Mouse (Mus musculus) liver, embryonic 12.5 days (tissue): ENCODE results near the gene Ptprj. TPM values are rescaled to one million over a fixed set of nuclear protein-coding genes. Genes with fewer than 3 reads are reported as not detected.

Experiments used
- ATAC-seq: fragments of 200-750 bp; cut with Nextera tagmentation; 2 replicates; pipeline ENCODE4 v1.8.0; 2017; ENCODE audit warnings: moderate number of reproducible peaks, mild to moderate bottlenecking, moderate library complexity
- H3K27ac ChIP-seq: fragments of 300-500 bp; sonication (generic); 2 replicates; pipeline ENCODE4 v1.5.1; 2016; ENCODE audit warnings: mild to moderate bottlenecking
- H3K27me3 ChIP-seq: fragments of 300-500 bp; sonication (generic); replicated peaks from 2 replicates; pipeline ENCODE4 v1.6.1; 2016; ENCODE audit warnings: mild to moderate bottlenecking, moderate library complexity
- H3K36me3 ChIP-seq: fragments of 300-500 bp; sonication (generic); 2 replicates; pipeline ENCODE4 v1.6.1; 2016; ENCODE audit warnings: mild to moderate bottlenecking, moderate library complexity
- H3K4me1 ChIP-seq: fragments of 300-500 bp; sonication (generic); 2 replicates; pipeline ENCODE4 v1.6.1; 2016
- H3K4me2 ChIP-seq: fragments of 300-500 bp; sonication (generic); 2 replicates; pipeline ENCODE4 v1.6.1; 2016; ENCODE audit warnings: mild to moderate bottlenecking, moderate library complexity
- H3K4me3 ChIP-seq: fragments of 300-500 bp; sonication (generic); 2 replicates; pipeline ENCODE4 v1.5.1; 2016; ENCODE audit warnings: mild to moderate bottlenecking, moderate library complexity
- H3K9ac ChIP-seq: fragments of 300-500 bp; sonication (generic); 2 replicates; pipeline ENCODE4 v1.6.1; 2016; ENCODE audit warnings: mild to moderate bottlenecking, moderate library complexity
- H3K9me3 ChIP-seq: fragments of 300-500 bp; sonication (generic); replicated peaks from 2 replicates; pipeline ENCODE4 v1.6.1; 2016; ENCODE audit warnings: mild to moderate bottlenecking, moderate library complexity
- WGBS: fragments of 180-500 bp; shearing (Covaris S2); methylation state at CpG from one replicate; pipeline ENCODE4 v1.1.7; 2016; ENCODE audit not compliant: insufficient replicate concordance; 5-methylcytosine and 5-hydroxymethylcytosine counted together
- polyA plus RNA-seq: library from polyadenylated mRNA; unstranded; fragments of >200 nt; fragmentation: Nextera tagmentation; extraction: Ambion mirVana; gene quantifications from 2 replicates; pipeline ENCODE4 v1.2.1, GENCODE M21; 2016

Ptprj gene
- polyA plus RNA-seq, 1 experiment from 2014 or later = 3.0 TPM

DNA sequence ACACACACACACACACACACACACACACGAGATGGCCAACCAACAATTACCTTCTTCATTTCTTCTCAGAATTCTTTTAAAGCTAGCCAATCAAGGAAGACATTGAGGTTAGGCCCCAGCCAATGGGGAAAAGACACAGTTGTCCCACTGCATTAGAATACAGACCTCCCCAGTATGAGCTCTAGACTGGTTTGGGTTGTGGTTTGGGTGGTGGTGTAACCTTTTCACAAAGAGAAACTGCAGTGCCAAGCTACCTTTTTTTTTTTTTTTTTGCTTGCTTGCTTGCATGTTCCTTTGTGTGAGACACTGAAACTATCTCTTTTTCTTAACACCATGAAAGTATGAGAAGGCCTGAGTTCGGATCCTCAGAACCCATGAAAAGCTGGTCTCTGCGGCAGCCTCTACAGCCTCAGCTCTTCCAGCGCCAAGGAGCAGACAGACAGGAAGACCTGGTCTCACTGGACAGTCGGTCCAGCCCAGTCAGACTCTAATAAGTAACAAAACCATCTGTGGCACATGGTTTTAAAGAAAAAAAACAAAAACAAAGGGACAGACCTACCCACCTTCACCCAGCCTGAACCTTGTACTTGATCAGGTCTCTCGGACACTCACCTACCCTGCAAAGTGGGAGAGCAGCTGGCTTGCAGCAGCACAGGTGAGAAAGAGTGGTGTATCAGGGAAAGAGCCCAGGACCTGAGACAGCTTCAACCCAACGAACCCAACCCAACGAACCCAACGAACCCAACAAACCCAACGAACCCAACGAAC, 92.8 kb downstream of the Ptprj start:
- H3K27ac ChIP-seq = no peak overlapping the region

DNA sequence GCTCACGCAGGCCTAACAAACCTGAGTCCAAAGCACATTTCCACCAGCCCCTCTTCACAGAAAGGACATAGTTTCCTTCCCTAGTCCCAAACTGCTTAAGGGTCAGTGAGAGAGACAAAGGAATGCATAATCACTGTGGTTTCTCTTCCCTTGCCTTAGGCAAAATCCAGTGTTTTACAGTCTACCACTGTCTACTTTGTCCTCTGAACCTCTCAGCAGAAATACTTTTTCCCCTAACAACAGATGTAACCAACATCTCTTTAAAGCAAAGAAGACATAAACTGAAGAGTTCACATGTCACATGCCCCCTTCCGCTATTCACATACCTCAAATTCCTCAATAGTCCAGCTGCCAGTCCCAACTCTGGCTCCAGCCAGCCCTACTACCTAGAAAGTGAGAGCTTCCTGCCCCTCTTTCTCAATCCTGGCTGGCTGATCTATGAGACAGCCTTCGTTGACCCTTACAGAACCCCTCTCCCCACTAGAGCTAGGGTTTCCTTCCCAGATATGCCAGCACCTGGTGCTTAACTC, 94.2 kb downstream of the Ptprj start:
- ATAC-seq = no peak
- H3K4me3 ChIP-seq = no peak overlapping the region
- H3K27ac ChIP-seq = no peak overlapping the region
- peaks cover 44% of the 10 kb centered on the region for H3K4me1 ChIP-seq
- WGBS = 77% methylated on average over 3 of the region's 3 CpGs
- no peaks in the 10 kb centered on the region for H3K9me3 ChIP-seq
- no peaks in the 10 kb centered on the region for H3K36me3 ChIP-seq
- H3K9ac ChIP-seq = no peak overlapping the region
- no peak overlapping the region for H3K4me2 ChIP-seq
- no peaks in the 10 kb centered on the region for H3K27me3 ChIP-seq

More for the DNA sequence above, 92.8 kb downstream of the Ptprj start:
- Histone ChIP-seq H3K4me1 (peaks cover 46% of the 10 kb centered on the region), H3K9ac (no peak overlapping the region), H3K4me2 (no peak overlapping the region), H3K9me3 (no peaks in the 10 kb centered on the region), H3K27me3 (no peaks in the 10 kb centered on the region), H3K36me3 (no peaks in the 10 kb centered on the region), H3K4me3 (no peak overlapping the region)
- ATAC-seq = no peak
- WGBS = 83% methylated on average over 11 of the region's 11 CpGs

DNA sequence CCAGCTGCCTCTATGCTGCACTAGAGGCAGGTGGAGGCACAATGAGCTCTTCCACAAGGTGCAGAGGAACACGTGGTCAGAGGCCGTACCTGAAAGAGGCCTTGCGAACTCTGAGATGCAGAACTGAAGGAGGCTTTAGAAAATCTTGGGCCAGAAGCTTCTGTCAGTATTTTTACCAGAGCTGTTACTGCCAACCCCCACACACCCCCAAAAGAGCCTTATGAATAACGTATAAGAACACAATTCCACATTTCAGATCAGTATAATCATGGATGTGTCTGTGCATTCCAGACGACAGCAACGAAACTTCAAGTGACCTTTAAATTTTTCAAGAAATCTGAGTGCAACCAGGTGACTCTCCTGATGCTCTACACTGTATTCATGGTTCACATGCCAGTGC, 98.9 kb downstream of the Ptprj start:
- Histone ChIP-seq H3K27me3 (no peaks in the 10 kb centered on the region), H3K4me1 (peaks cover 36% of the 10 kb centered on the region), H3K36me3 (no peaks in the 10 kb centered on the region), H3K9ac (no peak overlapping the region), H3K4me2 (no peak overlapping the region), H3K4me3 (no peak overlapping the region), H3K9me3 (no peaks in the 10 kb centered on the region), H3K27ac (no peak overlapping the region)
- ATAC-seq = no peak
- 79% methylated on average over 6 of the region's 6 CpGs for WGBS

GRCm38 (mm10) chr2:90480747-90481308, 99.6 kb downstream of the Ptprj start:
- ATAC-seq = no peak
- H3K4me2 ChIP-seq = no peak overlapping the region
- H3K4me1 ChIP-seq = peaks cover 36% of the 10 kb centered on the region
- H3K9ac ChIP-seq = no peak overlapping the region
- H3K27me3 ChIP-seq = no peaks in the 10 kb centered on the region
- H3K9me3 ChIP-seq = no peaks in the 10 kb centered on the region
- H3K4me3 ChIP-seq = no peak overlapping the region
- H3K36me3 ChIP-seq = no peaks in the 10 kb centered on the region
- H3K27ac ChIP-seq = no peak overlapping the region
- WGBS = 79% methylated on average over 13 of the region's 13 CpGs

DNA sequence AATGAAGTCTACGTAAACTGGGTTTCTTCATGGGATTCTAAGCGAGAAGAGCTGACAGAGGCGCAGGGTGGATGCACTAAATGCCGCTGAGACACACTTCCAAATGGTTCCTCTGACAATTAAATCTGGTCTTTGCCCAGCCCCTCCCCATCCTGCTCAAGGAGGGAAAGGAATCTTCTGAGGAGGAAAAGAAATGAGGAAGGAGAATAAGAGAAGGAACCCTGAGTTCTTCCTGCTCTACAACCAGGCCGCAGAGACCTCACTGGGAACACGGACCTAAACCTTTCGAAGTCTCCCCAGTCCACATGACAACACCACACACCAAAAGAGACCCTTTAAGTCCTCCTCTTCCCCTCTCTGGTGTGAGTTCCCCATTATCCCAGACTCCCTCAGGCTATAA, 101.9 kb downstream of the Ptprj start:
- WGBS = 67% methylated on average over 7 of the region's 7 CpGs
- Histone ChIP-seq H3K4me1 (peaks cover 44% of the 10 kb centered on the region), H3K9me3 (no peaks in the 10 kb centered on the region), H3K27me3 (no peaks in the 10 kb centered on the region), H3K9ac (no peak overlapping the region), H3K4me3 (no peak overlapping the region), H3K36me3 (no peaks in the 10 kb centered on the region), H3K4me2 (no peak overlapping the region), H3K27ac (no peak overlapping the region)
- no peak for ATAC-seq

DNA sequence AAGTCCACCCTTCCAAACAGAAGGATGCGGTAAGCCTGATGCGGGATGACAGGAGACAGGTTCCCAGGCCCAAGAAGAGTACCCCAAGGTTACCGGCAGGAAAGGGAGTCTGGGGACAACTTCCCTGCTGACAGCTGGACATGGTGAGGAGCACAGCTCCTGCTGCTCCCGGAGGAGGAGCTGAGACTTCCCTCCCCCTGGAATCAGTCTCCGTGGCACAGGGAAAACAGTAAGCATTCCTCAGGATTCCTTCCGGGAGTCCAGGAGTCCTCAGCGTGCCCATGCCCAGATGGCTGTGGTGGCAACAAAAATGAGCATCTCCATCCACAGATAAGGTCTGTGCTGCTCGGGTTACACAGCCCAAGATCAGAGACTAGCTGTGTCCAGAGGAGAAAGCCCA, 102.8 kb downstream of the Ptprj start:
- 48% methylated on average over 8 of the region's 8 CpGs for WGBS
- no peak overlapping the region for H3K27ac ChIP-seq
- H3K4me3 ChIP-seq = no peak overlapping the region
- ATAC-seq = no peak
- H3K36me3 ChIP-seq = no peaks in the 10 kb centered on the region
- no peak overlapping the region for H3K4me2 ChIP-seq
- no peaks in the 10 kb centered on the region for H3K27me3 ChIP-seq
- no peak overlapping the region for H3K9ac ChIP-seq
- peaks cover 44% of the 10 kb centered on the region for H3K4me1 ChIP-seq
- H3K9me3 ChIP-seq = no peaks in the 10 kb centered on the region

- H3K4me1 ChIP-seq = peaks cover 44% of the 10 kb centered on the region
- H3K4me2 ChIP-seq = no peak overlapping the region
- no peak overlapping the region for H3K4me3 ChIP-seq
- no peak overlapping the region for H3K27ac ChIP-seq
- no peaks in the 10 kb centered on the region for H3K27me3 ChIP-seq
- H3K9ac ChIP-seq = no peak overlapping the region
- no peak for ATAC-seq
- no peaks in the 10 kb centered on the region for H3K36me3 ChIP-seq
- 46% methylated on average over 4 of the region's 5 CpGs for WGBS
- no peaks in the 10 kb centered on the region for H3K9me3 ChIP-seq
Observed at GRCm38 (mm10) chr2:90476792-90477191, 103.7 kb downstream of the Ptprj start.

GRCm38 (mm10) chr2:90476319-90476718, 104.1 kb downstream of the Ptprj start:
- peaks cover 44% of the 10 kb centered on the region for H3K4me1 ChIP-seq
- ATAC-seq = no peak
- no peaks in the 10 kb centered on the region for H3K9me3 ChIP-seq
- 76% methylated on average over 11 of the region's 11 CpGs for whole genome bisulfite sequencing
- H3K27ac ChIP-seq = no peak overlapping the region
- no peaks in the 10 kb centered on the region for H3K27me3 ChIP-seq
- H3K4me3 ChIP-seq = no peak overlapping the region
- H3K9ac ChIP-seq = no peak overlapping the region
- H3K36me3 ChIP-seq = no peaks in the 10 kb centered on the region
- H3K4me2 ChIP-seq = no peak overlapping the region

- 4% methylated on average over 11 of the region's 11 CpGs for WGBS
- H3K9me3 ChIP-seq = no peaks in the 10 kb centered on the region
- H3K4me2 ChIP-seq = peak overlapping the region; percentile 70
- H3K36me3 ChIP-seq = no peaks in the 10 kb centered on the region
- peak overlapping the region; percentile 34; the same call in 1 of the 2 replicates for H3K9ac ChIP-seq
- peak overlapping the region; percentile 53; the same call in 1 of the 2 replicates for H3K27ac ChIP-seq
- peaks cover 44% of the 10 kb centered on the region for H3K4me1 ChIP-seq
- peak overlapping the region; percentile 45 for H3K4me3 ChIP-seq
- no peaks in the 10 kb centered on the region for H3K27me3 ChIP-seq
- peak; percentile 78 for ATAC-seq
Observed at GRCm38 (mm10) chr2:90474593-90475405, 105.6 kb downstream of the Ptprj start.

DNA sequence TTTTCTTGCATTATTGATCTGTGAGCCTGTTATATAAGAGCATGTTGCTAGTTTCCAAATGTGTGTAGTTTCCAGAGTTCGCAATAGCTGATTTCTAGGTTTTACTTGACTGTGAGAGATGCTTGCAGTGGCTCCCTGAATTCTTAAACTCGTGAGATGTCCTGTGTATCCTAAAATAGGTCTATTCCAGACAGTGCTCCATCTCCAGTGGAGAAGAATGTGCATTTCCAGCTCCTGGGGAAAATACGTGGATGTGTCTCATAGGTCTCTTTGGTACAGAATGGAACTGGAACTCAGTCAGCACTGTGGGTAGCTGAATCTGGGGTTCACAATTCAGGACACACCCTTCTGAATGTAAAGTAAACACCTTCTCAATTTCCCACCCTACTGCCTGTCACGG, 107.7 kb downstream of the Ptprj start:
- no peak overlapping the region for H3K9ac ChIP-seq
- no peak overlapping the region for H3K27ac ChIP-seq
- ATAC-seq = no peak
- H3K4me1 ChIP-seq = peaks cover 31% of the 10 kb centered on the region
- H3K9me3 ChIP-seq = no peaks in the 10 kb centered on the region
- peaks cover 7% of the 10 kb centered on the region; the same call in 1 of the 2 replicates for H3K36me3 ChIP-seq
- no peak overlapping the region for H3K4me2 ChIP-seq
- H3K4me3 ChIP-seq = no peak overlapping the region
- WGBS = 70% methylated on average over 4 of the region's 4 CpGs
- no peaks in the 10 kb centered on the region for H3K27me3 ChIP-seq

GRCm38 (mm10) chr2:90470122-90470521, 110.3 kb downstream of the Ptprj start:
- no peak overlapping the region for H3K4me2 ChIP-seq
- no peak overlapping the region for H3K27ac ChIP-seq
- no peaks in the 10 kb centered on the region for H3K9me3 ChIP-seq
- H3K4me3 ChIP-seq = no peak overlapping the region
- ATAC-seq = no peak
- no peak overlapping the region for H3K9ac ChIP-seq
- WGBS = 43% methylated on average over 6 of the region's 6 CpGs
- H3K27me3 ChIP-seq = no peaks in the 10 kb centered on the region
- peaks cover 13% of the 10 kb centered on the region; the same call in 1 of the 2 replicates for H3K36me3 ChIP-seq
- H3K4me1 ChIP-seq = peaks cover 6% of the 10 kb centered on the region

DNA sequence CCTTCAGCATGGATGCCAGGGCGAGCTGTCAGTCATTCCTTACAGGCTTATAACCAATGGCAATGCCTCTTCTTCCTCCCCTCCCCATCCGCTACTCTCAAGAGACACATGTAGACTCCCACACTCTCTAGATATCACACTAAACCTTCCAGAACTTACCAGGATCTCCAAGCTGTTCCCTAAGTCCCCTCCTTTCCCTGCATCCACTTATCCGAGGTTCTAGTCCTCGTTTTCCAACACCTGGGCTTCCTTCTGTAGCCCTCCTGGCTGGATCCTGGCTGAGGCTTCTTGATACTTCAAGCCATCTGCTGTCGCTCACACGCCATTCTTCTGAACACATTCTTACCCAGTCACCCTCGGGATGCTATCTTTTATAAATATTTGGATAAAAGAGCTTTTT, 114.0 kb downstream of the Ptprj start:
- 68% methylated on average over 7 of the region's 7 CpGs for WGBS
- Histone ChIP-seq H3K4me1 (no peaks in the 10 kb centered on the region), H3K27ac (no peak overlapping the region), H3K27me3 (no peaks in the 10 kb centered on the region), H3K36me3 (peaks cover 34% of the 10 kb centered on the region), H3K4me3 (no peak overlapping the region), H3K9me3 (no peaks in the 10 kb centered on the region), H3K4me2 (no peak overlapping the region), H3K9ac (no peak overlapping the region)
- ATAC-seq = no peak
